Mouse (Mus musculus): ENCODE results near the gene Mob2. TPM values are rescaled to one million over a fixed set of nuclear protein-coding genes. Genes with fewer than 3 reads are reported as not detected.
A peak's percentile ranks its signal among the peaks of the same experiment; 100 is the strongest.

The Mob2 gene
- polyA plus RNA-seq (2012; rRNA removed), result 26.1 and 31.8 TPM in 2 replicates

GRCm38 (mm10) chr7:142060931-142061565 lies at the start of gene Mob2:
Gene Mob2, minus strand, starts transcription at chr7:142061065.
- H3K36me3 ChIP-seq (ENCODE audit: control insufficient read depth, insufficient read depth, low read length), result no peaks in the 10 kb centered on the region
- H3K4me1 ChIP-seq (ENCODE audit: control insufficient read depth, insufficient read depth, insufficient read length, low read length), result peaks cover 25% of the 10 kb centered on the region
- H3K4me3 ChIP-seq (ENCODE audit: low read depth, low read length), result peak within 1 kb of the TSS; percentile 89
- H3K27me3 ChIP-seq (ENCODE audit: control insufficient read depth, insufficient read depth, low read length), result no peaks in the 10 kb centered on the region
- peak within 1 kb of the TSS; percentile 30 for H3K27ac ChIP-seq (ENCODE audit: insufficient read depth, low read depth, low read length)
- 1% methylated on average over 49 of the region's 49 CpGs for WGBS
- TF ChIP-seq POLR2A (IDR thresholded peaks at IDR 0.05; ENCODE audit: low read depth, low read length), result peak; percentile 89
- no peak for TF ChIP-seq CTCF (IDR thresholded peaks at IDR 0.05; ENCODE audit: extremely low read depth, insufficient read length, insufficient replicate concordance, low read depth, low read length)

GRCm38 (mm10) chr7:142104747-142105146 lies 43.9 kb upstream of the Mob2 start:
- no peaks in the 10 kb centered on the region for H3K4me1 ChIP-seq (ENCODE audit: control insufficient read depth, insufficient read depth, insufficient read length, low read length)
- WGBS, result 43% methylated on average over 5 of the region's 5 CpGs
- no peak overlapping the region for H3K4me3 ChIP-seq (ENCODE audit: low read depth, low read length)
- H3K36me3 ChIP-seq (ENCODE audit: control insufficient read depth, insufficient read depth, low read length), result no peaks in the 10 kb centered on the region
- H3K27me3 ChIP-seq (ENCODE audit: control insufficient read depth, insufficient read depth, low read length), result no peaks in the 10 kb centered on the region
- H3K27ac ChIP-seq (ENCODE audit: insufficient read depth, low read depth, low read length), result no peak overlapping the region
- TF ChIP-seq POLR2A (IDR thresholded peaks at IDR 0.05; ENCODE audit: low read depth, low read length), result no peak
- no peak for TF ChIP-seq CTCF (IDR thresholded peaks at IDR 0.05; ENCODE audit: extremely low read depth, insufficient read length, insufficient replicate concordance, low read depth, low read length)

DNA sequence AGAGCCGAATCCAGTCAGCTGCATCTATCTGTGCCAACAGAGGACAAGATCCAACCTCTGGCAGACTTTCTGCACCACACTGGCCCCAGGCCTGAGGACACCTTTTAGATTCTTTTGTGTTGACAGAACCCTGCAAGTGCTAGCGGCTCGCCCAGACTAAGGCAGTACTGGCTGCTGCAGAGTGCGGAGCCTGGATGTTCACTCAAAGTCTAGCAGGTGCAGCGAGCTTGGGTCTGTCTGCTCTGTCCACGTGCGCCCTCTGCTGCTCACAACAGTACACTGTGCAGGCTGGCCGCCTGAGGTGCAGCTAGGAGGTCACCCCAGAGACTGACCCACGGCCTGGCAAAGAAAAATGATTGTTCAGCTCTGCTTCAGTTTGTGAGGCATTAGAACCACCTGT lies 36.9 kb upstream of the Mob2 start:
- Histone ChIP-seq H3K4me3 (ENCODE audit: low read depth, low read length) (no peak overlapping the region), H3K4me1 (ENCODE audit: control insufficient read depth, insufficient read depth, insufficient read length, low read length) (peaks cover 11% of the 10 kb centered on the region; the same call in 1 of the 2 replicates), H3K36me3 (ENCODE audit: control insufficient read depth, insufficient read depth, low read length) (no peaks in the 10 kb centered on the region), H3K27me3 (ENCODE audit: control insufficient read depth, insufficient read depth, low read length) (no peaks in the 10 kb centered on the region), H3K27ac (ENCODE audit: insufficient read depth, low read depth, low read length) (no peak overlapping the region)
- 5% methylated on average over 9 of the region's 9 CpGs for WGBS
- TF ChIP-seq POLR2A (IDR thresholded peaks at IDR 0.05; ENCODE audit: low read depth, low read length) (no peak), CTCF (IDR thresholded peaks at IDR 0.05; ENCODE audit: extremely low read depth, insufficient read length, insufficient replicate concordance, low read depth, low read length) (peak; percentile 91)

GRCm38 (mm10) chr7:142096701-142097100 lies 35.8 kb upstream of the Mob2 start:
- Histone ChIP-seq H3K4me3 (ENCODE audit: low read depth, low read length) (no peak overlapping the region), H3K27me3 (ENCODE audit: control insufficient read depth, insufficient read depth, low read length) (no peaks in the 10 kb centered on the region), H3K4me1 (ENCODE audit: control insufficient read depth, insufficient read depth, insufficient read length, low read length) (peaks cover 11% of the 10 kb centered on the region; the same call in 1 of the 2 replicates), H3K36me3 (ENCODE audit: control insufficient read depth, insufficient read depth, low read length) (no peaks in the 10 kb centered on the region), H3K27ac (ENCODE audit: insufficient read depth, low read depth, low read length) (no peak overlapping the region)
- TF ChIP-seq CTCF (IDR thresholded peaks at IDR 0.05; ENCODE audit: extremely low read depth, insufficient read length, insufficient replicate concordance, low read depth, low read length) (no peak), POLR2A (IDR thresholded peaks at IDR 0.05; ENCODE audit: low read depth, low read length) (no peak)
- WGBS, result 80% methylated on average over 4 of the region's 4 CpGs

GRCm38 (mm10) chr7:142095183-142095931 lies 34.5 kb upstream of the Mob2 start, which contains the start of gene Dusp8:
Gene Dusp8, minus strand, starts transcription at chr7:142095843.
- Histone ChIP-seq H3K4me1 (ENCODE audit: control insufficient read depth, insufficient read depth, insufficient read length, low read length) (peaks cover 11% of the 10 kb centered on the region; the same call in 1 of the 2 replicates), H3K27me3 (ENCODE audit: control insufficient read depth, insufficient read depth, low read length) (no peaks in the 10 kb centered on the region), H3K36me3 (ENCODE audit: control insufficient read depth, insufficient read depth, low read length) (no peaks in the 10 kb centered on the region), H3K4me3 (ENCODE audit: low read depth, low read length) (peak within 1 kb of the TSS; percentile 87), H3K27ac (ENCODE audit: insufficient read depth, low read depth, low read length) (0 out of 2 replicates have a peak within 1 kb of the TSS, but pooled peaks have one; percentile 24)
- TF ChIP-seq CTCF (IDR thresholded peaks at IDR 0.05; ENCODE audit: extremely low read depth, insufficient read length, insufficient replicate concordance, low read depth, low read length), result no peak
- TF ChIP-seq POLR2A (IDR thresholded peaks at IDR 0.05; ENCODE audit: low read depth, low read length), result no peak
- WGBS, result under 1% methylated on average over 63 of the region's 63 CpGs

- Histone ChIP-seq H3K27ac (ENCODE audit: insufficient read depth, low read depth, low read length) (0 out of 2 replicates have a peak overlapping the region, but pooled peaks have one; percentile 24), H3K4me1 (ENCODE audit: control insufficient read depth, insufficient read depth, insufficient read length, low read length) (peaks cover 11% of the 10 kb centered on the region; the same call in 1 of the 2 replicates), H3K4me3 (ENCODE audit: low read depth, low read length) (peak overlapping the region; percentile 87), H3K36me3 (ENCODE audit: control insufficient read depth, insufficient read depth, low read length) (no peaks in the 10 kb centered on the region; the same call in 1 of the 2 replicates), H3K27me3 (ENCODE audit: control insufficient read depth, insufficient read depth, low read length) (no peaks in the 10 kb centered on the region)
- WGBS, result under 1% methylated on average over 88 of the region's 89 CpGs
- no peak for TF ChIP-seq CTCF (IDR thresholded peaks at IDR 0.05; ENCODE audit: extremely low read depth, insufficient read length, insufficient replicate concordance, low read depth, low read length)
- TF ChIP-seq POLR2A (IDR thresholded peaks at IDR 0.05; ENCODE audit: low read depth, low read length), result no peak
Observed at GRCm38 (mm10) chr7:142094301-142095143, 33.7 kb upstream of the Mob2 start.
